Comparison of ENCODE assay signal across 17 mouse cellular contexts in the genomic region with DNA sequence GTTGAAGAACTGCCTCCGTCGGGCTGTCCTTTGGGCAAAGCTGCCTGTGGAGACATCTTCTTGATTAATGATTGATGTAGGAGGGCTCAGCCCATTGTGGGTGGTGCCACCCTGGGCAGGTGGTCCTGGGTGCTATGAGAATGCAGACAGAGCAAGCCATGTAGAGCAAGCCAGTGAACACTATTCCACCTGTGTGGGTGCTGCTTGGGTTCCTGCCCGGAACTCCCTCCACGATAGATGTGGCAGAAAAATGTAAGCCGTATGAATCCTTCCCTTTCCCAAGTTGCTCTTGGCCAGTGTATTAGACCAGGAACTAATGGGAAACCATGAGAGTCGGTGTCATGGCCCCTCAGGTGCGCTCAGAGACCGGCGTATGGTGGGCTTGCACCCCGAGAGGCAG. TPM values are rescaled to one million over a fixed set of nuclear protein-coding genes. Genes with fewer than 3 reads are reported as not detected.
"Had no signal": no experiment of that assay in that cellular context is flagged by ENCODE, and none has a peak within 500 bp of the region (broad histone marks: within the 10 kb centered on the region; RNA-seq: fewer than 3 reads in every experiment).

No protein-coding gene starts in this region.

- H3K27me3 ChIP-seq: midbrain, embryonic 13.5 days; midbrain, embryonic 15.5 days; neural tube, embryonic 12.5 days; stomach, embryonic 15.5 days had no signal

- H3K27ac ChIP-seq: macrophage; midbrain, embryonic 13.5 days; midbrain, embryonic 15.5 days; neural tube, embryonic 12.5 days; stomach, embryonic 15.5 days; stomach, postnatal 0 days had no signal

- H3K4me2 ChIP-seq: lung, embryonic 14.5 days; midbrain, embryonic 11.5 days; midbrain, embryonic 13.5 days; midbrain, embryonic 15.5 days; neural tube, embryonic 12.5 days; stomach, embryonic 15.5 days had no signal

- DNase-seq: lung, adult 18-20 months; lung, embryonic 14.5 days; lung, postnatal 14 days; lung, postnatal 36 days; right cerebral cortex, postnatal 25 days; thymus, adult 2 months; thymus, postnatal 25 days; thymus, postnatal 4 days had no signal

- H3K36me3 ChIP-seq: midbrain, embryonic 13.5 days; midbrain, embryonic 15.5 days; neural tube, embryonic 12.5 days; stomach, embryonic 15.5 days had no signal

- H3K4me1 ChIP-seq: megakaryocyte, embryonic 14.5 days; midbrain, embryonic 15.5 days; neural tube, embryonic 12.5 days; stomach, embryonic 15.5 days had no signal

- H3K4me3 ChIP-seq: megakaryocyte, embryonic 14.5 days; midbrain, embryonic 13.5 days; midbrain, embryonic 15.5 days; neural tube, embryonic 12.5 days; stomach, embryonic 15.5 days had no signal

- H3K9me3 ChIP-seq: megakaryocyte, embryonic 14.5 days; midbrain, embryonic 13.5 days; midbrain, embryonic 15.5 days; neural tube, embryonic 12.5 days; stomach, embryonic 15.5 days had no signal

- H3K9ac ChIP-seq: lung, embryonic 14.5 days; midbrain, embryonic 13.5 days; midbrain, embryonic 15.5 days; neural tube, embryonic 12.5 days; stomach, embryonic 15.5 days had no signal

- ATAC-seq: midbrain, embryonic 13.5 days; midbrain, embryonic 15.5 days had no signal

RNA-seq across cellular contexts. Expression of a gene that starts 11.3 kb away (rescaled TPM):
- total RNA-seq: monocyte, adult 5-6 weeks had no signal
